Mouse (Mus musculus) heart, adult 9 months (tissue): ENCODE data around the gene Phactr4.

Experiments
- DNase-seq, 2 experiments: peaks; one replicate each; pipeline ENCODE4 v3.0.0; 2022; ENCODE audit warnings: low spot score in 2 of 2

Gene Phactr4

DNA sequence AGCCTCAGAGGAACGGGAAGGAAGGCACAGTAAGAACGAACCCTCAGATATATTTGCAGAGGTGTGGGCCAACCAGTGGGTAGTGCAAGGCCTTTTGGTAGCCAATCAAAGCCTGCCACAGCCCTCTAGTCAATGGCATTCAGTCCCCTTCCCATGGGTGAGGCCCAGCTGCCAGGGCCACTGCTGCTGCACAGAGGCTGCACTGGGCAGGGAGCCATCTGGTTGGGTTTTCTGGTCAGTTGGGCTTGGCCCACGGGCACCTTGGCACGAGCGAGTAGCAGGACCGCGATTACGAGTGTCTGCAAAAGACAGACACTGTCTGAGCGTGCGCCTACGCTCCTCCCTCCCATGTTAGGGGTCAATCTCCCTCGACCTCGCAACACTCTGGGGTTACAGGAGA, 83.3 kb downstream of the Phactr4 start:
- DNase-seq: peak; percentile 50 to 53

GRCm38 (mm10) chr4:132332880-132333279, 89.4 kb downstream of the Phactr4 start:
- no peak for DNase-seq

DNA sequence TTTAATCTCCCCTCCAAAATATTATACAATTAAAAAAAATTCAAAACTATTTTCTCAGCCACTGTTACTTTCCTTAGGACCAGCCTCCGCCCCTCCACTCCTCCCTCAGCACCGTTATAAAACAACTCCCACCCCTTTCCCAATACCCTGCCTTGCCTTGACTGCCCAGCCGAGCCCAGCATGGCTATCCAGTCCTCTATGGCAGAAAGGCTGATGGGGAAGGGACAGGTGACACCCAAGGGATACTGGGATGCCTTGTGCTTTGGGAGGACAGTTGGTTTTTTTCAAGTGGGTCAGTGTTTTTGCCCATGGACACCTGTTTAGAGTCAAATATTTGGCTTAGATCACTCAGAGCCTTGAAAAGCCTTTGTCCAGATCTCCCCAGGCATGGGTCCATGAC, 90.3 kb downstream of the Phactr4 start:
- DNase-seq: no peak

DNA sequence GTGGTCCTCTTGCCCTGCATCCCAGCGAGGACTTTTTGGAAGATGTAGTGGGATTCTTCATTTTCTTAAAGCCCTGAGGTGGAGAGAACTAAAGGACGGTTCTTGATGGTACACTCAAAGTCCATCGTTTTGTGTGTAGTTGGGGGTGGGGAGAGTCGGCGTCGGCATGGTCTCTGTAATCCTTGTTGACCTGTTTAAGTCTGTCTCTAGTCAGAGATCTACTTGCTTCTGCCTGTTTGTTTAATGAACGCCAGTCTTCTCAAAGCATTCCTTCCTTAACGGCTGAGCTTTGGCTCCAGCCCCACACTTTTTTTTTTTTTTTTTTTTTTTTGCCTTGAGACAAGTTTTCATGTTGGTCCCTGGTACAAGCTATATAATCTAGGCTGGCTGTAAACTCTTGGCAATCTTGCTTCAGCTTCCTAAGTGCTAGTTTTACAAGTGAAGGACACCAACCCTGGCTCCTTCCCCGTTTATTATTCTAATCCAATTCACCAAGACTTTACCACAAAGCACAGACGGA, 92.4 kb downstream of the Phactr4 start:
- DNase-seq: no peak

DNA sequence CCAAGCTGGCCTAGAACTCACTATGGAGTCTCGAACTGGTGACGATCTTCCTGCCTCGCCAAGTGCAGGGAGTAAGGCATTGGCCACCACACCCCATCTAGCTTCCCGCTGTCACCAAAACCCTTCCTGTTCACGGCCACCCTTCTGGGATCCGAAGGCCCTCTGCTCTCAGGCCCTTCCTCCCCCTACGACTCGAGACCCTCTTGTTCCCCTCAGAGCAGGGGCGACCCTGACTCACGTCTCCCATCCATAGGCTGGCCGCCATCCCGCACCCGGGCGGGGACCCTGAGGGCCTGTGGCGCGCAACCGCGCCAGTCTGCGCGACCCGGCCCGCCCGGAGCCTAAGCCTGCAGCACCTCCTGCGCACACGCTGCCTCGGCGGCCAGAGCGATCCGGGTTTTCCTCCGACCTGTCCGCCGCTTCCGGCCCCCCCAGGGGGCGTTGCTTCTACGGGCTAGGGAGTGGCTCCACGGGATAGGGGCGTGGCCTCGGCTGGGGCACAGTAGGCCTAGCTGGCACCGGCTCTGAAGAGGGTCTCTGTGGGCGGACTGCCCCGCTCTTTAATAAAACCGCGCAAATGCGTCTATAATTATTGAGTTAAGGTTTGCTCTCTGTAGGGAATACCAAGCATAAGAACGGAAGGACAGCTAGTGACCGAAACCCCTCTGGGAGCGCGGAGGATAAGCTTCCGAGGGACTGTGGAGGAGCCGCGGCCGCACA, 93.0 kb downstream of the Phactr4 start, which contains the start of gene Trnau1ap:
Trnau1ap (minus strand) TSS at position 424 of the 720 bp plus-strand sequence.
- peak; percentile 86 to 89 for DNase-seq

GRCm38 (mm10) chr4:132328391-132328982, 93.8 kb downstream of the Phactr4 start:
- DNase-seq: no peak

DNA sequence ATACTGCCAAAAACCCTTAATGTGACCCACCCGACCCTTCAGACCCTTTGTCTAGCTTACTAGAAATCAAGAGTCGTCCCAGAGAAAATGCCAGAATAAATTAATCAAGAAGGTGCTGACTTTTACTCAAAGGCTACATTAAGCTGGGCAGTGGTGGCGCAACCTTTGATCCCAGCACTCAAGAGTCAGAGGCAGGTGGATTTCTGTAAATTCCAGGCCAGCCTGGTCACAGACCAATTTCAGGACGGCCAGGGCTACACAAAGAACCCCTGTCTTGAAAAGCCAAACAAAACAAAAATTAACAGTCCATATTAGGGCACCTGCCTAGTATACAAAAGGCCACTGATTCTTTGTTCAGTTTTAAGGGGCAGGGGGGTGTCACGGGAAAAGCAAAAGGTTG, 95.8 kb downstream of the Phactr4 start:
- DNase-seq: no peak

GRCm38 (mm10) chr4:132315711-132316110, 106.6 kb downstream of the Phactr4 start:
- no peak for DNase-seq

- no peak for DNase-seq
Measured at GRCm38 (mm10) chr4:132312627-132313026, 109.7 kb downstream of the Phactr4 start.

DNA sequence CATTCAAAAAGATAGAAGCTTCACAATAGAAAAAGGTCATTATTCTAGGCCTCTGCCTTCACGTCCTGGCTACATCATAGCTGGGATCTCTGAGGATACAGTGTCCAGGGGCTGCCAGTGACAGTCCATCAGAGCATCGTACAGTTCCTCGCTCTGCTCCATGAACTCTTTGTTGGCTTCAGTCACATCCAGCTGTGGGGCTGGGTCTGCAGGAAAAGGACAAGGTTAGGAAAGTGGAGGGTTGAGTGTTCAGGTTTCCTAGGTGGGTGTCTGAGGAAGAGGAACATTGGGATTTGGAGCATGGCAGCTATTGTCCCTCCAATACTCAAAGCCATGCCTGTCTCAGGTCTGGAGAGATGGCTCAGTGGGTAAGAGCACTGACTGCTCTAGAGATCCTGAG, 110.5 kb downstream of the Phactr4 start:
- no peak for DNase-seq

- DNase-seq: no peak
Measured at GRCm38 (mm10) chr4:132311209-132311608, 111.1 kb downstream of the Phactr4 start.

GRCm38 (mm10) chr4:132309849-132310472, 112.3 kb downstream of the Phactr4 start:
- DNase-seq: peak in 1 of 2 experiments; percentile 38

- peak in 1 of 2 experiments; percentile 26 for DNase-seq
Measured at GRCm38 (mm10) chr4:132309140-132309848, 113.0 kb downstream of the Phactr4 start.

DNA sequence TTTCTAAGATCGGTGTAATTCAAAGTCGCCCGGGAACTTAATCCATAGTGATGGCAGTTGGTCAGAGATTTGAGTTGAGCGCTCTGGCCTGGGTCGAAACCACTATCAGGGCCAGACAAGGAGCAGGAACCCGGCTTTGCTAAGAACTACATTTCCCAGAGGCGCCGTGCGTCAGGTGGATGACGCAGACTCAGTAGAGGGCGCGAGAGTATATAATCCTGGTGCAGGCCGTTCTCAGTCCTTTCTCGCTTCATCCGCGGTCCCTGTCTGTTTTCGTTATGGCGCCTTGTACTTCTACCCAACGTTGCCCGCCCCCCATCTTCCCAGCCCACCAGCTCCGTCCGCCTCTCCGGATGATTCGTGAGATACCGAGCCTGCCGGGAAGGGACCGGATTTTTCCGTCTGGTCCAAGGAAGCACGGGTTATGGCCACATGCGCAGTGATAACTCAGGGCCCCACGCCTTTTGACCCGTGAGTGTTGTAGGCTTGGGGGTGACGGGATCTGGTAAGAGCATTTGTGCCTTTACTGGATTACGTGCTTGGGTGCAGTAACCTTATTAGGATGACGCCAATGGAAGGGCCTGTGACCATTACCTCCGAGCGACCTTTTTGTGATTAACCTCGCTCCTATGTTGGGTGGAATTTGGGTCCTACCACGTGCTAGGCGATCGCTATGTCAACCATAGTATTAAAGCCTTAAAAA, 113.7 kb downstream of the Phactr4 start:
- DNase-seq: peak; percentile 91 to 92

DNA sequence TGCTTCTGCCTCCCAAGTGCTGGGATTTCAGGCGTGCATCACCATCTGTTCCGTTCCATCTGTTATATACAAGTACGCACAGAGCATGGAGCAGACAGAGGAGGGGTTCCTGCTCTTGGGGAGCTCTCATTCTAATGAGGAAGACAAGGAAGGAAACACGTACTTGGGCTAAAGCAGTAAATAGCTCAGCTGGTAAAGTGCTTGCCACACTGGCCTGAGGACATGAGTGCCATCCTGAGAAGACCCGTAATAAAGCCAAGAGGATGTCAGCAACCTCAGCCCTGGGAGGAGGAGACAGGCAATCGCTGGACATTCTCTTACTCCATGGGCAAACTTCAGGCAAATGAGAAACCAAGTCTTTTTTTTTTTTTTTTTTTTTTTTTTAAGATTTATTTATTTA, 116.3 kb downstream of the Phactr4 start:
- no peak for DNase-seq
